In genomic region chr10:70436656-70437055, GRCm38 (mm10) we compare ENCODE assay signal across 15 mouse cellular contexts. TPM values are rescaled to one million over a fixed set of nuclear protein-coding genes. Genes with fewer than 3 reads are reported as not detected.
DNase-seq lines count a peak whose midpoint lies in the region; ATAC-seq and TF ChIP-seq lines count a peak whose summit lies in the region.
"Had no signal": no experiment of that assay in that cellular context is flagged by ENCODE, and none has a peak within 500 bp of the region (broad histone marks: within the 10 kb centered on the region; RNA-seq: fewer than 3 reads in every experiment).

No protein-coding gene starts in this region.

- 0 out of 2 replicates have a peak, but pooled peaks cover 3% of the 10 kb centered on the region for H3K9me3 ChIP-seq in heart, embryonic 16.5 days (replicated peaks; ENCODE audit: control insufficient read depth, low read length)
- no peaks in the 10 kb centered on the region for H3K9me3 ChIP-seq in lung, embryonic 15.5 days
- H3K9me3 ChIP-seq: embryonic facial prominence, embryonic 10.5 days; hindbrain, embryonic 10.5 days; intestine, embryonic 15.5 days had no signal

- TF ChIP-seq CTCF in heart, adult 2 months (IDR thresholded peaks at IDR 0.05) = no peak

- H3K79me2 ChIP-seq in heart, adult 2 months (replicated peaks; ENCODE audit: control insufficient read depth, insufficient read depth, low read length) = no peaks in the 10 kb centered on the region

- peaks cover 7% of the 10 kb centered on the region for H3K4me1 ChIP-seq in heart, adult 2 months (ENCODE audit: control insufficient read depth, insufficient read depth, low read length)
- H3K4me1 ChIP-seq in heart, embryonic 16.5 days (ENCODE audit: control insufficient read depth, insufficient read depth, low read length) = no peaks in the 10 kb centered on the region
- H3K4me1 ChIP-seq in lung, embryonic 15.5 days = peaks cover 15% of the 10 kb centered on the region; the same call in 1 of the 2 replicates

- H3K27ac ChIP-seq in heart, adult 2 months = peak overlapping the region; percentile 64; the same call in 1 of the 2 replicates
- peak overlapping the region; percentile 5; the same call in 1 of the 2 replicates for H3K27ac ChIP-seq in heart, embryonic 16.5 days (ENCODE audit: low read length)
- H3K27ac ChIP-seq in lung, embryonic 15.5 days = 0 out of 2 replicates have a peak overlapping the region, but pooled peaks have one; percentile 47
- H3K27ac ChIP-seq: embryonic facial prominence, embryonic 10.5 days; heart, embryonic 10.5 days; hindbrain, embryonic 10.5 days; hindbrain, embryonic 14.5 days; intestine, embryonic 15.5 days had no signal

- intact Hi-C loops in heart, adult 2 months (cut with DNase I) = loop anchor here (5.0 kb wide), 1 partner anchor 54 kb away; no protein-coding TSS in a partner anchor

- no peaks in the 10 kb centered on the region for H3K27me3 ChIP-seq in heart, adult 2 months (ENCODE audit: control insufficient read depth, insufficient read depth, low read length)
- no peaks in the 10 kb centered on the region for H3K27me3 ChIP-seq in heart, embryonic 16.5 days (ENCODE audit: control insufficient read depth, insufficient read depth, low read length)
- H3K27me3 ChIP-seq in lung, embryonic 15.5 days = no peaks in the 10 kb centered on the region
- H3K27me3 ChIP-seq: CH12.LX; intestine, embryonic 15.5 days had no signal

- TF ChIP-seq EP300 in heart, adult 2 months (IDR thresholded peaks at IDR 0.05; ENCODE audit: insufficient read depth, low read depth, low read length) = no peak

- no peak for TF ChIP-seq POLR2A in heart, adult 2 months (IDR thresholded peaks at IDR 0.05; ENCODE audit: insufficient read depth, low read depth, low read length)

- no peak overlapping the region for H3K9ac ChIP-seq in heart, adult 2 months (ENCODE audit: low read depth, low read length)
- H3K9ac ChIP-seq in heart, embryonic 16.5 days (ENCODE audit: low read length) = no peak overlapping the region
- no peak overlapping the region for H3K9ac ChIP-seq in lung, embryonic 15.5 days
- H3K9ac ChIP-seq: hindbrain, embryonic 14.5 days; intestine, embryonic 15.5 days had no signal

- DNase-seq in heart, adult 2 months = no peak
- DNase-seq in heart, postnatal 4 days = no peak
- no peak for DNase-seq in heart, adult 9 months (ENCODE audit: low spot score in 2 of 2)
- no peak for DNase-seq in lung, postnatal 10 days
- DNase-seq: adrenal gland, adult 8-10 months; cerebellum, adult 2 months had no signal

- no peak overlapping the region for H3K4me3 ChIP-seq in heart, adult 2 months
- H3K4me3 ChIP-seq in heart, embryonic 16.5 days (ENCODE audit: low read length) = no peak overlapping the region
- no peak overlapping the region for H3K4me3 ChIP-seq in lung, embryonic 15.5 days
- H3K4me3 ChIP-seq: embryonic facial prominence, embryonic 10.5 days; heart, embryonic 10.5 days; hindbrain, embryonic 10.5 days; intestine, embryonic 15.5 days had no signal

- peaks cover 2% of the 10 kb centered on the region; the same call in 1 of the 2 replicates for H3K36me3 ChIP-seq in heart, adult 2 months (ENCODE audit: control insufficient read depth, insufficient read depth, low read length)
- H3K36me3 ChIP-seq in heart, embryonic 16.5 days (ENCODE audit: control insufficient read depth, insufficient read depth) = no peaks in the 10 kb centered on the region
- H3K36me3 ChIP-seq in lung, embryonic 15.5 days = no peaks in the 10 kb centered on the region
- H3K36me3 ChIP-seq: embryonic facial prominence, embryonic 10.5 days; heart, embryonic 10.5 days; hindbrain, embryonic 10.5 days; intestine, embryonic 15.5 days had no signal

- H3K4me2 ChIP-seq in heart, embryonic 16.5 days (ENCODE audit: low read depth, low read length) = no peak overlapping the region
- no peak overlapping the region for H3K4me2 ChIP-seq in lung, embryonic 15.5 days
- H3K4me2 ChIP-seq: hindbrain, embryonic 14.5 days; intestine, embryonic 15.5 days had no signal

- ATAC-seq in heart, embryonic 16.5 days (replicated peaks; ENCODE audit: extremely low read depth, insufficient read depth, low FRiP score) = no peak
- ATAC-seq in lung, embryonic 15.5 days (ENCODE audit: borderline replicate concordance, extremely low read depth, low FRiP score, low TSS enrichment) = no peak
- ATAC-seq: forebrain, embryonic 14.5 days; intestine, embryonic 15.5 days had no signal

- WGBS in heart, adult 2 months = 90% methylated on average over 4 of the region's 4 CpGs
- 88% methylated on average over 4 of the region's 4 CpGs for WGBS in heart, embryonic 16.5 days
- 82% methylated on average over 4 of the region's 4 CpGs for whole genome bisulfite sequencing in lung, embryonic 15.5 days

RNA-seq across cellular contexts. Expression of gene Fam13c, which starts 3.6 kb away (rescaled TPM):
- 1 to 10 TPM; 5.2 to 5.5 TPM for total RNA-seq in heart, adult 2 months (2021)
- polyA plus RNA-seq in heart, adult 2 months (2012; rRNA removed) = 2.8 TPM in 2 replicates
- 1 to 10 TPM; 7.2 to 8.2 TPM for total RNA-seq in heart, postnatal 4 days (2021)
- polyA plus RNA-seq in heart, embryonic 16.5 days (2015; fragmentation: Nextera tagmentation; extraction: Ambion mirVana) = 9.2 and 11.1 TPM in 2 replicates
- 10.0 and 10.1 TPM in 2 replicates for polyA plus RNA-seq in lung, embryonic 15.5 days (2015; fragmentation: Nextera tagmentation; extraction: Ambion mirVana)
- total RNA-seq: CH12.LX had no signal

Comparison
In these comparisons a context has a peak if more than half of its experiments do, and no peak if none do; other contexts are left out.
1. H3K27ac ChIP-seq: peak in every context shown above with its lines; median percentile 64 in heart, adult 2 months; 47 in lung, embryonic 15.5 days; 5 in heart, embryonic 16.5 days.